Mouse (Mus musculus) C2C12 (cell line): Measurements from ENCODE around the gene Bche.

ENCODE experiments used
- CEBPB ChIP-seq: IDR thresholded peaks from one replicate; pipeline ENCODE4 v1.6.1; 2011; ENCODE audit warnings: low read depth, mild to moderate bottlenecking, control low read depth, moderate library complexity
- CTCF ChIP-seq: IDR thresholded peaks from one replicate; pipeline ENCODE4 v1.5.1; 2011; ENCODE audit not compliant: control insufficient read depth, insufficient read depth, insufficient read length
- MAX ChIP-seq: IDR thresholded peaks from one replicate; pipeline ENCODE4 v1.6.1; 2011; ENCODE audit warnings: mild to moderate bottlenecking, control low read depth
- MYOD1 ChIP-seq: IDR thresholded peaks from one replicate; pipeline ENCODE4 v1.6.1; 2011; ENCODE audit warnings: low read depth; ENCODE audit not compliant: control insufficient read depth, insufficient read length
- MYOG ChIP-seq: IDR thresholded peaks from one replicate; pipeline ENCODE4 v1.6.1; 2011; ENCODE audit not compliant: control insufficient read depth, insufficient read length; ENCODE audit errors: extremely low read depth
- USF1 ChIP-seq: IDR thresholded peaks from one replicate; pipeline ENCODE4 v1.6.1; 2011; ENCODE audit warnings: low read depth, mild to moderate bottlenecking, control low read depth, moderate library complexity

DNA sequence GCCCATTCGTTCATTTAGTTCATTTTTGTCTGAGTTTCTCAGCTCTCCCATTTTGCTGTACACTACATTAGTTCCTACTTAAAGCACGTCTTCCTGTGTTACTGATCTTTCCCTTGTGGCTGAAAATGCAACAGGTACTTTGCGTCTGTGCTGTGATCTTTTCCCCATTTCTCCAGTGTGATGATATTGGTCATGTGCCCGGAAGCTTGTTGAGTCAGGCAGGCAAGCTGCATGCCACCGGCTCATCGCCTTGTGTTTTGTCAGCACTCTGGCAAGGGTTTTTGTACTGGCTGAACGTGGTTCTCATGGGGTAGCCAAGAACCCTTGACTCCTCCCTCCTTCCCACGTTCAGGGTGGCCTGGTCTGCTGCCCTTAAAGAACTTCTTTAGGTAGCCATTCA, 1.7 kb upstream of the Bche start:
- no peak for TF ChIP-seq CTCF
- TF ChIP-seq MYOD1: no peak
- TF ChIP-seq USF1: no peak
- TF ChIP-seq MAX: no peak
- TF ChIP-seq MYOG: no peak
- no peak for TF ChIP-seq CEBPB
